Mouse (Mus musculus): ENCODE data around the gene Atad5.

DNA sequence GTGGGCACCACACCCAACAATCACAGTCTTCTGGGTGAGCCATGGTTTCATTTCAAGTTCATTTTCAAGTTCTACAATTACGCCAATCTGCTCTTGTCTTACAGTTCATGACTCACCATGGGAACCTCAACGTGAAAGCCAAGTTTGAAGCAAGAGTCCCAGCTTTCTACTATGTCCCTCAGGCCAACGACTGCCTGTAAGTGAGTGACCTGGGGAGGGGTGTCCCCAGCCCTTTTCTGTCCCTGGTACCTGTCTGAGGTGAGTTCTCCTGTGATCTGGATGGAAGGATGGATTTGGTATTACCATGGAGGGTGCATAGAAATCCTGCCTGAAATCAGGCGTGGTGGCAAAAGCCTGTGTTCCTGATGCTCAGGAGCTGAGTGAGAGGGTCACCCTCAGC is 67.6 kb downstream of the Atad5 start:
- TF ChIP-seq CTCF (conservative IDR thresholded peaks at IDR 0.05; ENCODE audit: low read length) (no peak), NANOG (IDR thresholded peaks at IDR 0.05; ENCODE audit: borderline replicate concordance, low read length) (no peak)

All from E14TG2a.4 (cell line).